Mouse (Mus musculus) MEL (cell line): Measurements from ENCODE around the gene Tshz2. TPM values are rescaled to one million over a fixed set of nuclear protein-coding genes. Genes with fewer than 3 reads are reported as not detected.

ENCODE experiments used
- DNase-seq: peaks from one replicate; pipeline ENCODE4 v3.0.0; 2011; ENCODE audit warnings: low read depth, low spot score
- H3K27ac ChIP-seq: 2 replicates; pipeline ENCODE4 v1.5.1; 2012; ENCODE audit warnings: low read depth, mild to moderate bottlenecking, control low read depth, low read length, moderate library complexity; ENCODE audit not compliant: control insufficient read depth
- H3K27me3 ChIP-seq, 2 experiments: fragments of 150-350 bp in 1 of 2; sonication (generic) in 1 of 2; 2 replicates each; pipeline ENCODE4 v1.6.1; 2012; ENCODE audit warnings: low read length in 2 of 2, mild to moderate bottlenecking in 2 of 2, improper control_type of control experiment in 1 of 2, moderate library complexity in 1 of 2; ENCODE audit not compliant: insufficient read depth in 2 of 2, control insufficient read depth in 1 of 2
- H3K36me3 ChIP-seq, 2 experiments: 2 replicates each; pipeline ENCODE4 v1.6.1; 2012 to 2014; ENCODE audit warnings: low read length in 2 of 2, improper control_type of control experiment in 1 of 2, inconsistent platforms in 1 of 2, mild to moderate bottlenecking in 1 of 2; ENCODE audit not compliant: insufficient read depth in 2 of 2, control insufficient read depth in 1 of 2
- H3K4me1 ChIP-seq, 2 experiments: fragments of 150-350 bp in 1 of 2; sonication (generic) in 1 of 2; 2 replicates each; pipeline ENCODE4 v1.6.1; 2012; ENCODE audit warnings: low read length in 2 of 2, improper control_type of control experiment in 1 of 2, mild to moderate bottlenecking in 1 of 2; ENCODE audit not compliant: insufficient read depth in 2 of 2, control insufficient read depth in 1 of 2
- H3K4me3 ChIP-seq, 2 experiments: fragments of 150-350 bp in 1 of 2; sonication (generic) in 1 of 2; 2 replicates each; pipeline ENCODE4 v1.5.1; 2012; ENCODE audit warnings: low read depth in 2 of 2, low read length in 2 of 2, mild to moderate bottlenecking in 2 of 2, moderate library complexity in 2 of 2, control low read depth in 1 of 2, improper control_type of control experiment in 1 of 2; ENCODE audit not compliant: control insufficient read depth in 1 of 2, insufficient read depth in 1 of 2
- H3K79me2 ChIP-seq: 2 replicates; pipeline ENCODE4 v1.6.1; 2012; ENCODE audit warnings: mild to moderate bottlenecking, low read length, moderate library complexity; ENCODE audit not compliant: control insufficient read depth, poor library complexity, insufficient read depth
- H3K9ac ChIP-seq: 2 replicates; pipeline ENCODE4 v1.6.1; 2012; ENCODE audit warnings: low read depth, mild to moderate bottlenecking, control low read depth, low read length, moderate library complexity; ENCODE audit not compliant: control insufficient read depth, poor library complexity, severe bottlenecking
- H3K9me3 ChIP-seq: fragments of 150-350 bp; sonication (generic); replicated peaks from 2 replicates; pipeline ENCODE4 v1.6.1; 2012; ENCODE audit warnings: mild to moderate bottlenecking, low read length, improper control_type of control experiment, moderate library complexity; ENCODE audit not compliant: insufficient read depth
- E2F4 ChIP-seq: IDR thresholded peaks from 2 replicates; pipeline ENCODE4 v1.6.1; 2011; ENCODE audit warnings: low read depth, low read length, improper control_type of control experiment, borderline replicate concordance
- ELF1 ChIP-seq: IDR thresholded peaks from 2 replicates; pipeline ENCODE4 v1.6.1; 2014; ENCODE audit warnings: low read depth, mild to moderate bottlenecking, inconsistent platforms, low read length, improper control_type of control experiment, moderate library complexity
- GABPA ChIP-seq: IDR thresholded peaks from 2 replicates; pipeline ENCODE4 v1.6.1; 2012; ENCODE audit warnings: low read depth, mild to moderate bottlenecking, inconsistent platforms, low read length, improper control_type of control experiment, moderate library complexity
- GATA1 ChIP-seq: IDR thresholded peaks from 2 replicates; pipeline ENCODE4 v1.6.1; 2011; ENCODE audit warnings: low read depth, low read length, improper control_type of control experiment
- JUND ChIP-seq: IDR thresholded peaks from 2 replicates; pipeline ENCODE4 v1.6.1; 2011; ENCODE audit warnings: low read depth, mild to moderate bottlenecking, improper control_type of control experiment, low read length
- KAT2A ChIP-seq: conservative IDR thresholded peaks from 2 replicates; pipeline ENCODE4 v1.6.1; 2012; ENCODE audit warnings: low read depth, low read length, improper control_type of control experiment, inconsistent platforms
- MAX ChIP-seq: IDR thresholded peaks from 2 replicates; pipeline ENCODE4 v1.6.1; 2011; ENCODE audit warnings: low read length, improper control_type of control experiment
- MAZ ChIP-seq: IDR thresholded peaks from 2 replicates; pipeline ENCODE4 v1.6.1; 2012; ENCODE audit warnings: low read depth, mild to moderate bottlenecking, inconsistent platforms, low read length, improper control_type of control experiment
- MEF2A ChIP-seq: IDR thresholded peaks from 2 replicates; pipeline ENCODE4 v1.6.1; 2014; ENCODE audit warnings: low read depth, mild to moderate bottlenecking, inconsistent platforms, low read length, improper control_type of control experiment; ENCODE audit not compliant: poor library complexity, insufficient replicate concordance, severe bottlenecking; ENCODE audit errors: extremely low read depth
- MXI1 ChIP-seq: IDR thresholded peaks from 2 replicates; pipeline ENCODE4 v1.6.1; 2011; ENCODE audit warnings: mild to moderate bottlenecking, low read depth, low read length, improper control_type of control experiment
- MYB ChIP-seq: IDR thresholded peaks from 2 replicates; pipeline ENCODE4 v1.6.1; 2011; ENCODE audit warnings: mild to moderate bottlenecking, low read depth, low read length, improper control_type of control experiment
- NELFE ChIP-seq: IDR thresholded peaks from 2 replicates; pipeline ENCODE4 v1.6.1; 2011; ENCODE audit warnings: low read depth, low read length, improper control_type of control experiment
- POLR2AphosphoS2 ChIP-seq: IDR thresholded peaks from 2 replicates; pipeline ENCODE4 v1.6.1; 2011; ENCODE audit warnings: low read length, improper control_type of control experiment
- RAD21 ChIP-seq: IDR thresholded peaks from 2 replicates; pipeline ENCODE4 v1.6.1; 2011; ENCODE audit warnings: mild to moderate bottlenecking, low read depth, low read length, improper control_type of control experiment
- RCOR1 ChIP-seq: IDR thresholded peaks from 2 replicates; pipeline ENCODE4 v1.6.1; 2012; ENCODE audit warnings: low read depth, mild to moderate bottlenecking, inconsistent platforms, low read length, improper control_type of control experiment
- SIN3A ChIP-seq: IDR thresholded peaks from 2 replicates; pipeline ENCODE4 v1.6.1; 2012; ENCODE audit warnings: low read length, improper control_type of control experiment, inconsistent platforms
- SMC3 ChIP-seq: IDR thresholded peaks from 2 replicates; pipeline ENCODE4 v1.6.1; 2011; ENCODE audit warnings: low read depth, low read length, improper control_type of control experiment
- TBP ChIP-seq: IDR thresholded peaks from 2 replicates; pipeline ENCODE4 v1.8.0; 2011; ENCODE audit warnings: low read depth, low read length, improper control_type of control experiment
- TCF12 ChIP-seq: IDR thresholded peaks from 2 replicates; pipeline ENCODE4 v1.6.1; 2014; ENCODE audit warnings: low read depth, mild to moderate bottlenecking, inconsistent platforms, low read length, improper control_type of control experiment, moderate library complexity
- ZKSCAN1 ChIP-seq: IDR thresholded peaks from 2 replicates; pipeline ENCODE4 v1.6.1; 2012; ENCODE audit warnings: low read depth, mild to moderate bottlenecking, inconsistent platforms, low read length, improper control_type of control experiment, moderate library complexity
- polyA plus RNA-seq, 2 experiments: library from polyadenylated mRNA; stranded (reverse) in 1 of 2; unstranded in 1 of 2; fragments of >175 nt in 1 of 2; fragments of >200 nt in 1 of 2; gene quantifications; 2 replicates each; pipeline versions ENCODE4 v1.2.1 to v1.2.4; 2012; ENCODE audit warnings: low replicate concordance in 2 of 2, low read depth in 1 of 2; ENCODE audit not compliant: insufficient read length in 2 of 2, insufficient read depth in 1 of 2, missing spikeins in 1 of 2
- total RNA-seq: library from RNA; depleted of rRNA; stranded (reverse); fragments of 300-350 nt; gene quantifications from 2 replicates; pipeline ENCODE4 v1.2.3, GENCODE M21; 2012

The Tshz2 gene
- total and polyA plus RNA-seq, 3 experiments = not detected

DNA sequence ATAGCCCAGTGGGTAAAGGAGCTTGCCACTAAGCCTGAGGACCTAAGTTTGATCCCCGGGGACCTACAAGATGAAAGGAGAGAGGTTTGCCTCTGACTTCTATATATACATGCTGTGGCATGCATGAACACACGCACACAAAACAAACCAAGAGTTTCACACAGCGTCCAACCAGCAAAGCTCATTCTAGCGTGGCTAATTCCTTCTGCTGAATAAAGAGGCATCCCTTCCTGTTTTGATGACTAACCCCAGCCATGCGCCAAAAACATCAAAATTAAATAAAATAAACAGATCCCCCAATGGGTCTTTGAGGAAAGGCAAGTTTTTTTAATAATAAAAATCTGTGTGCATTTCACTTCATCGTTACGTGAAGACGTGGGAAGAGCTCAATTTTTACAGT is 379.0 kb downstream of the Tshz2 start:
- Histone ChIP-seq H3K79me2 (no peaks in the 10 kb centered on the region), H3K9me3 (no peaks in the 10 kb centered on the region), H3K9ac (no peak overlapping the region), H3K27ac (no peak overlapping the region), H3K4me3 (no peak overlapping the region), H3K4me1 (no peaks in the 10 kb centered on the region), H3K36me3 (no peaks in the 10 kb centered on the region), H3K27me3 (no peaks in the 10 kb centered on the region)
- DNase-seq = no peak
- TF ChIP-seq GABPA (no peak), KAT2A (no peak), MEF2A (no peak), ZKSCAN1 (no peak), MYB (no peak), NELFE (no peak), GATA1 (no peak)

DNA sequence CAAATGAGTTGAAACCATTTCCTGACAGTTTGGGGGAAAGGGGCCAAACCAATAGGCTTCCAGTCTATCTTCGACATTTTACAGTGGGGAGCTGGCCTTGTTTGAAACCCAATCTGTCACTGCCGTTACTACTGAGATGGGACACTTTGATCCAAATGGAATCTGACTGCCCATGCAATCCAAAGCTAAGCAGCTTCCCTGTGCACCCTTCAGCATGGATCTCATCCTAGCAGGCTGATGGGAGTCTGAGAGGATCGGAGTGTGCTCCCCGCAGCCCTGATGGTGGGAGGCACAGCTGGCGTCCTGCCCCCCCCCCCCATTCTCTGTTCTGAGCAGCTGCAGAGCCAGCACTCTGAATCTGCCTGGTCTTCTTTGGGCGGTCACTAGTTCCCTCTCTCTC is 384.5 kb downstream of the Tshz2 start:
- Histone ChIP-seq H3K36me3 (no peaks in the 10 kb centered on the region), H3K79me2 (no peaks in the 10 kb centered on the region), H3K27ac (no peak overlapping the region), H3K4me3 (no peak overlapping the region), H3K27me3 (no peaks in the 10 kb centered on the region), H3K9me3 (no peaks in the 10 kb centered on the region), H3K4me1 (no peaks in the 10 kb centered on the region), H3K9ac (no peak overlapping the region)
- no peak for DNase-seq
- TF ChIP-seq TBP = no peak
- no peak for TF ChIP-seq MAZ
- no peak for TF ChIP-seq ELF1
- no peak for TF ChIP-seq MYB
- no peak for TF ChIP-seq E2F4
- no peak for TF ChIP-seq POLR2AphosphoS2
- TF ChIP-seq TCF12 = no peak
- no peak for TF ChIP-seq MAX
- no peak for TF ChIP-seq SMC3
- TF ChIP-seq RAD21 = no peak
- no peak for TF ChIP-seq JUND
- TF ChIP-seq ZKSCAN1 = no peak
- no peak for TF ChIP-seq RCOR1
- TF ChIP-seq MXI1 = no peak
- no peak for TF ChIP-seq SIN3A
- TF ChIP-seq, all 39 proteins: peak for 0
